ENCODE assay signal across 7 mouse cellular contexts in genomic region chr1:152394137-152394536, GRCm38 (mm10).
"Had no signal": no experiment of that assay in that cellular context is flagged by ENCODE, and none has a peak within 500 bp of the region (broad histone marks: within the 10 kb centered on the region; RNA-seq: fewer than 3 reads in every experiment).

No protein-coding gene starts in this region.

- DNase-seq: kidney, adult 18-20 months; kidney, postnatal 10 days; kidney, postnatal 4 days; lung, adult 2 months; lung, postnatal 10 days; retina, postnatal 1 day; thymus, postnatal 36 days had no signal
